Mouse (Mus musculus) MEL (cell line): ENCODE results near the gene Tjp3. TPM values are rescaled to one million over a fixed set of nuclear protein-coding genes. Genes with fewer than 3 reads are reported as not detected.

Source experiments
- DNase-seq: peaks from one replicate; pipeline ENCODE4 v3.0.0; 2011; ENCODE audit warnings: low read depth, low spot score
- H3K27ac ChIP-seq: 2 replicates; pipeline ENCODE4 v1.5.1; 2012; ENCODE audit warnings: low read depth, mild to moderate bottlenecking, control low read depth, low read length, moderate library complexity; ENCODE audit not compliant: control insufficient read depth
- H3K27me3 ChIP-seq, 2 experiments: fragments of 150-350 bp in 1 of 2; sonication (generic) in 1 of 2; 2 replicates each; pipeline ENCODE4 v1.6.1; 2012; ENCODE audit warnings: low read length in 2 of 2, mild to moderate bottlenecking in 2 of 2, improper control_type of control experiment in 1 of 2, moderate library complexity in 1 of 2; ENCODE audit not compliant: insufficient read depth in 2 of 2, control insufficient read depth in 1 of 2
- H3K36me3 ChIP-seq, 2 experiments: 2 replicates each; pipeline ENCODE4 v1.6.1; 2012 to 2014; ENCODE audit warnings: low read length in 2 of 2, improper control_type of control experiment in 1 of 2, inconsistent platforms in 1 of 2, mild to moderate bottlenecking in 1 of 2; ENCODE audit not compliant: insufficient read depth in 2 of 2, control insufficient read depth in 1 of 2
- H3K4me1 ChIP-seq, 2 experiments: fragments of 150-350 bp in 1 of 2; sonication (generic) in 1 of 2; 2 replicates each; pipeline ENCODE4 v1.6.1; 2012; ENCODE audit warnings: low read length in 2 of 2, improper control_type of control experiment in 1 of 2, mild to moderate bottlenecking in 1 of 2; ENCODE audit not compliant: insufficient read depth in 2 of 2, control insufficient read depth in 1 of 2
- H3K4me3 ChIP-seq, 2 experiments: fragments of 150-350 bp in 1 of 2; sonication (generic) in 1 of 2; 2 replicates each; pipeline ENCODE4 v1.5.1; 2012; ENCODE audit warnings: low read depth in 2 of 2, low read length in 2 of 2, mild to moderate bottlenecking in 2 of 2, moderate library complexity in 2 of 2, control low read depth in 1 of 2, improper control_type of control experiment in 1 of 2; ENCODE audit not compliant: control insufficient read depth in 1 of 2, insufficient read depth in 1 of 2
- H3K79me2 ChIP-seq: 2 replicates; pipeline ENCODE4 v1.6.1; 2012; ENCODE audit warnings: mild to moderate bottlenecking, low read length, moderate library complexity; ENCODE audit not compliant: control insufficient read depth, poor library complexity, insufficient read depth
- H3K9ac ChIP-seq: 2 replicates; pipeline ENCODE4 v1.6.1; 2012; ENCODE audit warnings: low read depth, mild to moderate bottlenecking, control low read depth, low read length, moderate library complexity; ENCODE audit not compliant: control insufficient read depth, poor library complexity, severe bottlenecking
- H3K9me3 ChIP-seq: fragments of 150-350 bp; sonication (generic); replicated peaks from 2 replicates; pipeline ENCODE4 v1.6.1; 2012; ENCODE audit warnings: mild to moderate bottlenecking, low read length, improper control_type of control experiment, moderate library complexity; ENCODE audit not compliant: insufficient read depth
- CHD1 ChIP-seq: IDR thresholded peaks from 2 replicates; pipeline ENCODE4 v1.6.1; 2012; ENCODE audit warnings: low read depth, mild to moderate bottlenecking, inconsistent platforms, low read length, improper control_type of control experiment
- CHD2 ChIP-seq: IDR thresholded peaks from 2 replicates; pipeline ENCODE4 v1.6.1; 2011; ENCODE audit warnings: low read length, improper control_type of control experiment
- EP300 ChIP-seq, 2 experiments: IDR thresholded peaks; 2 replicates each; pipeline ENCODE4 v1.6.1; 2011; ENCODE audit warnings: improper control_type of control experiment in 2 of 2, low read length in 2 of 2, low read depth in 1 of 2, mild to moderate bottlenecking in 1 of 2
- GATA1 ChIP-seq: IDR thresholded peaks from 2 replicates; pipeline ENCODE4 v1.6.1; 2011; ENCODE audit warnings: low read depth, low read length, improper control_type of control experiment
- MAFK ChIP-seq: IDR thresholded peaks from 2 replicates; pipeline ENCODE4 v1.6.1; 2011; ENCODE audit warnings: low read depth, mild to moderate bottlenecking, low read length, improper control_type of control experiment, borderline replicate concordance
- MAX ChIP-seq: IDR thresholded peaks from 2 replicates; pipeline ENCODE4 v1.6.1; 2011; ENCODE audit warnings: low read length, improper control_type of control experiment
- MAZ ChIP-seq: IDR thresholded peaks from 2 replicates; pipeline ENCODE4 v1.6.1; 2012; ENCODE audit warnings: low read depth, mild to moderate bottlenecking, inconsistent platforms, low read length, improper control_type of control experiment
- NRF1 ChIP-seq: IDR thresholded peaks from 2 replicates; pipeline ENCODE4 v1.6.1; 2014; ENCODE audit warnings: low read depth, mild to moderate bottlenecking, inconsistent platforms, low read length, improper control_type of control experiment, moderate library complexity; ENCODE audit not compliant: poor library complexity, insufficient read depth, severe bottlenecking
- POLR2A ChIP-seq, 2 experiments: IDR thresholded peaks; 2 replicates each; pipeline ENCODE4 v1.6.1; 2011 to 2012; ENCODE audit warnings: low read length in 2 of 2, mild to moderate bottlenecking in 2 of 2, control low read depth in 1 of 2, improper control_type of control experiment in 1 of 2, low read depth in 1 of 2, moderate library complexity in 1 of 2; ENCODE audit not compliant: control insufficient read depth in 1 of 2, insufficient read depth in 1 of 2, poor library complexity in 1 of 2
- POLR2AphosphoS2 ChIP-seq: IDR thresholded peaks from 2 replicates; pipeline ENCODE4 v1.6.1; 2011; ENCODE audit warnings: low read length, improper control_type of control experiment
- RAD21 ChIP-seq: IDR thresholded peaks from 2 replicates; pipeline ENCODE4 v1.6.1; 2011; ENCODE audit warnings: mild to moderate bottlenecking, low read depth, low read length, improper control_type of control experiment
- RCOR1 ChIP-seq: IDR thresholded peaks from 2 replicates; pipeline ENCODE4 v1.6.1; 2012; ENCODE audit warnings: low read depth, mild to moderate bottlenecking, inconsistent platforms, low read length, improper control_type of control experiment
- SIN3A ChIP-seq: IDR thresholded peaks from 2 replicates; pipeline ENCODE4 v1.6.1; 2012; ENCODE audit warnings: low read length, improper control_type of control experiment, inconsistent platforms
- SMC3 ChIP-seq: IDR thresholded peaks from 2 replicates; pipeline ENCODE4 v1.6.1; 2011; ENCODE audit warnings: low read depth, low read length, improper control_type of control experiment
- USF2 ChIP-seq, 2 experiments: IDR thresholded peaks; 2 replicates each; pipeline ENCODE4 v1.6.1; 2011 to 2012; ENCODE audit warnings: improper control_type of control experiment in 2 of 2, low read length in 2 of 2, borderline replicate concordance in 1 of 2, inconsistent platforms in 1 of 2, low read depth in 1 of 2, mild to moderate bottlenecking in 1 of 2; ENCODE audit not compliant: insufficient read depth in 1 of 2
- ZMIZ1 ChIP-seq: IDR thresholded peaks from 2 replicates; pipeline ENCODE4 v1.6.1; 2012; ENCODE audit warnings: low read depth, mild to moderate bottlenecking, inconsistent platforms, low read length, improper control_type of control experiment, moderate library complexity
- ZNF384 ChIP-seq: IDR thresholded peaks from 2 replicates; pipeline ENCODE4 v1.6.1; 2012; ENCODE audit warnings: low read depth, mild to moderate bottlenecking, inconsistent platforms, low read length, improper control_type of control experiment
- polyA plus RNA-seq, 2 experiments: library from polyadenylated mRNA; stranded (reverse) in 1 of 2; unstranded in 1 of 2; fragments of >175 nt in 1 of 2; fragments of >200 nt in 1 of 2; gene quantifications; 2 replicates each; pipeline versions ENCODE4 v1.2.1 to v1.2.4; 2012; ENCODE audit warnings: low replicate concordance in 2 of 2, low read depth in 1 of 2; ENCODE audit not compliant: insufficient read length in 2 of 2, insufficient read depth in 1 of 2, missing spikeins in 1 of 2
- total RNA-seq: library from RNA; depleted of rRNA; stranded (reverse); fragments of 300-350 nt; gene quantifications from 2 replicates; pipeline ENCODE4 v1.2.3, GENCODE M21; 2012

Tjp3 gene
- total and polyA plus RNA-seq, 3 experiments: 2.9 to 4.9 TPM; not detected in 1

DNA sequence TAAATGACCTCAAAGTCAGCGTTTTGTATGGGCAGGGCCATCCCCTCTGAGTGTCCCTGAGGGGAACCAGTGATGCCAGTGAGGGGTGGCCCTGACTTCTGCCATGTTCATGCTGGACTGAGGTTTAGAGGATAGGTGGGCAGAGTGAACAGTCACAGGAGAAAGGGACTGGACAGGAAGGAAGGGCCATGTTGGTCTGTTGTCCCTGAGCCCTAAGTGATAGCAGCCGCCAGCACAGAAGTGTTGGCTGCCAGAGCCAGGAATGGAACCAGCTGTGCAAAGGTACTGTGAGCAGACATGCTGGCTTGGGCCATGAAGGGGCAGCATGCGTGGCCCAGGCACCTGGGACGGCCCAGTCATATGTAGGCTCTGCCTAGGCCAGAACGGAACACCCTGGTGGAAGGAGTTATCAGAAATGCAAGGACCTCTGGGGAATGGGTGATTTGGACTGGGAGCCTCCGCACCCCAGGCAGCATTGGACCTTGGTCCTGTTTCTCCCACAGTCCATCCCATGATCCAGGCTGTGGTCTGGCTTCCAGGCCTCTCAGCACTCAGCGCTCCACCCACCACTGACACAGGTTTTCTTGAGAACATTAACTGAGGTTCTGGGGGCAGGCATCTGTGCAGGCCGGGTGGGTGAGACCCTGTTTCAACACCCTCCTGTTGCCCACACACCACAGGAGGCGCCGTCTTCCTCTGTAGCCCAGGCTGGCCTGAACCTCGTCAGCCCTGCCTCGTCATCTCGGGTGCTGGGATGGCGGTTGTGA, 8.4 kb upstream of the Tjp3 start:
- no peak overlapping the region for H3K27ac ChIP-seq
- no peak overlapping the region for H3K4me3 ChIP-seq
- no peaks in the 10 kb centered on the region for H3K9me3 ChIP-seq
- H3K9ac ChIP-seq: no peak overlapping the region
- TF ChIP-seq NRF1 (no peak), ZNF384 (no peak), MAZ (no peak)
- H3K36me3 ChIP-seq: peaks cover 0 to 1% of the 10 kb centered on the region in 2 experiments; a peak in 1 of 4 replicates
- no peak for DNase-seq
- H3K27me3 ChIP-seq: no peaks in the 10 kb centered on the region
- H3K79me2 ChIP-seq: peaks cover 61% of the 10 kb centered on the region
- peaks cover 1 to 10% of the 10 kb centered on the region in 2 experiments; a peak in 3 of 4 replicates for H3K4me1 ChIP-seq

DNA sequence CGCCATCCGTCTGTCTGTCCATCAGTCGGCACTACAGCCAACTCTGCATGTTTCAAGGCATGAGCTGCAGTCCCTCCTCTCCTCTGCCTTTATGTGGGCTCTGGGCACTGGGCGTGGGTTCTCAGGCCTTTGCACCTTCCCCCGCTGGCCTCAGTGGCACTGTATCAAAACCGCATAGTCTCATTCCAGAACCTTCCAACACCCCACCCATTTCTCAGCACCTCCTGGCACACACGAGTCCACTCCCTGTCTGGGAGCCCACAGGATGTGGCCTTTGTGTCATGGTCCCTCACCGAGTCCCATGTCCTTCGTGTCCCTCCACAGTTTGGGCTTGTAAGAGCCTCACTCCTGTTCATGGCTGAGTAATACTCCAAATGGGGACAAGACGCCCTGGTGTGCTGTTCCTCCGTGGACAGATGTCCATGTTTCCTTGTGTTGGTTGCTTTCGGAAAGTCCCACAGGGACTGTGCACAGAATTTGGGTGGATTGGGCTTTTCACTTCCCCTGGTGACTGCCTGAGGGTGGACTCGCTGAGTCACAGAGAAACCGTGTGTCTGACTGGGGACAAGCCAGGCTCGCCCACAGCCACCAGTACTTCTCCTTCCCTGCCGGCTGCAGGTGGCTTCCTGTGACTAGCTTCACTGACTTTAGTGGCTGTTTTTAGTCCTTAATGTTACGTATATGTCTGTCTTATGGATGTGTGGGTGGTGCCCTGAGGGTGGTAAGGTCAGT, 7.2 kb upstream of the Tjp3 start:
- Histone ChIP-seq H3K9ac (no peak overlapping the region), H3K9me3 (no peaks in the 10 kb centered on the region), H3K36me3 (peaks cover 0 to 10% of the 10 kb centered on the region in 2 experiments; a peak in 2 of 4 replicates), H3K27me3 (no peaks in the 10 kb centered on the region), H3K27ac (no peak overlapping the region), H3K4me1 (peaks cover 4 to 21% of the 10 kb centered on the region in 2 experiments; a peak in 3 of 4 replicates), H3K4me3 (no peak overlapping the region)
- DNase-seq: peak; percentile 44
- TF ChIP-seq SMC3: no peak
- TF ChIP-seq MAX: no peak
- no peak for TF ChIP-seq MAZ
- no peak for TF ChIP-seq ZNF384
- TF ChIP-seq POLR2A (IDR thresholded peaks at IDR 0.05; ENCODE audit: control insufficient read depth in 1 of 2, insufficient read depth in 1 of 2, low read depth in 1 of 2, low read length in 2 of 2, poor library complexity in 1 of 2): no peak
- TF ChIP-seq MAFK: no peak
- no peak for TF ChIP-seq GATA1
- no peak for TF ChIP-seq CHD2
- TF ChIP-seq RAD21: no peak
- no peak for TF ChIP-seq SIN3A
- TF ChIP-seq CHD1: no peak
- no peak for TF ChIP-seq NRF1
- TF ChIP-seq USF2 (IDR thresholded peaks at IDR 0.05; ENCODE audit: borderline replicate concordance in 1 of 2, insufficient read depth in 1 of 2, low read depth in 1 of 2, low read length in 2 of 2): no peak
- TF ChIP-seq RCOR1: no peak
- TF ChIP-seq EP300 (IDR thresholded peaks at IDR 0.05; ENCODE audit: low read depth in 1 of 2, low read length in 2 of 2): no peak
- no peak for TF ChIP-seq ZMIZ1
- TF ChIP-seq POLR2AphosphoS2: no peak
- TF ChIP-seq, all 39 proteins: peak for 0
- peaks cover 73% of the 10 kb centered on the region for H3K79me2 ChIP-seq
